Mouse (Mus musculus) lung, postnatal 0 days (tissue): ENCODE measurements around the gene Itpr2.

Source experiments
- CTCF ChIP-seq: IDR thresholded peaks from 2 replicates; pipeline ENCODE4 v1.5.1; 2016; ENCODE audit warnings: antibody characterized with exemption, mild to moderate bottlenecking
- EP300 ChIP-seq: IDR thresholded peaks from 2 replicates; pipeline ENCODE4 v1.6.1; 2016; ENCODE audit warnings: antibody characterized with exemption, mild to moderate bottlenecking, control low read depth

GRCm38 (mm10) chr6:146107117-146107832 lies 394.7 kb downstream of the Itpr2 start:
- TF ChIP-seq EP300, result no peak
- TF ChIP-seq CTCF, result no peak
